Mouse (Mus musculus): ENCODE measurements at regions not wholly inside any gene's neighbourhood (a gene's known extent, or its start where the extent isn't known, plus 50 kb on each side); places are given as distances from the start of the nearest gene placed in this dataset.

DNA sequence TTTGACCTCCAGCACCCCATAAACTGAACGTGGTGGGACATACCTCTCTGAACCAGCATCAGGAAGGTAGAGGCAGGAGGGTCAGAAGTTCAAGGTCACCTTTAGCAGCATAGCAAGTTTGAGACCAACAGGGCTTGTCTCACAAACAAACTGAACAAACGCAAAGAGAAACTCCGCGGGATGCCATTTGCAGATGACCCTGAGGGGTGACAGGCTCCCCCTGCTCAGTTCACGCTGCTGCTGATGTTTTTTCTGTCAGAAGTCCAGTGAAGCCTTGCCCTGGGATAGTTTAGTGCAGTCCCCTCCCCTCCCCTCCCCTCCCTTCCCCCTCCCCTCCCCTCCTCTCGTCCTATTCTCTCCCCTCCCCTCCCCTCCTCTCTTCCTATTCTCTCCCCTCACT lies 262.1 kb downstream of the Ajap1 start:
- TF ChIP-seq POLR2A (IDR thresholded peaks at IDR 0.05; ENCODE audit: borderline replicate concordance, control insufficient read depth, low read depth, low read length), result no peak
- no peak for TF ChIP-seq CTCF (IDR thresholded peaks at IDR 0.05; ENCODE audit: control insufficient read depth, insufficient read depth, low read length)
